Mouse (Mus musculus): ENCODE measurements around the gene Tbl1xr1. TPM values are rescaled to one million over a fixed set of nuclear protein-coding genes. Genes with fewer than 3 reads are reported as not detected.

Gene Tbl1xr1
- total RNA-seq, 4 experiments from 2014 or later = 130 to 150 (median 140) TPM

DNA sequence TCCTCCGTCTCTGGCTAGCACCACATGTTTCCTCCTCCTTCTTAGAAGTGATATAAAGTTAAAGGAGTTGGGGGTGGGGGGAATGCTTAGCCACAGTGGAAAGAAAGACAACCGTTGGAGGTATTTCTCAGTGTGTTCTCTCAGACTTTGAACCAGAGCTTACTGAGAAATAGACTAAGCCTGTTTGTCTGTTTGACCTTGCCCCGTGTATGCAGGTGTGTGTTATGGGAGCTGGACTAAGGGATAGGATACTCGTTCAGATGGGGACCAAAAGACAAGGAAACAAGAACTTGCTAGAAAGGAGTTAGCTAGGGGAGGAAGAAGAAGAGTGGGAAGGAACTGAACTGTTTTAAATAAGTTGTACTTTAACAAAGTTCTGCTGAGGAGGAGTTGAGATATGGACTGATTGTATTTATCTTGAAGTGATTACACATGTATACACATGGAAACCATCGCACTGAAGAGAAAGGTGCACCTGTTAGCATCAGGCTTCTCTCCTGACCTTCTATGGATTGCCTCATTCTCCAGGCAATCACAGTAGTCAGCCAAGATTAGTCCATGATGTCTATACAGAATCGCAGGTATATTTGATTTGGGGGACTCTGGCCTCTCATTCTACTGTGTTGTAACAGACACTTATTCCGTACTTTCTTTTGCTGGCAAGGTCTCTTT is 117.9 kb downstream of the Tbl1xr1 start:
- no peak for DNase-seq (ENCODE audit: low spot score in 2 of 2)

DNA sequence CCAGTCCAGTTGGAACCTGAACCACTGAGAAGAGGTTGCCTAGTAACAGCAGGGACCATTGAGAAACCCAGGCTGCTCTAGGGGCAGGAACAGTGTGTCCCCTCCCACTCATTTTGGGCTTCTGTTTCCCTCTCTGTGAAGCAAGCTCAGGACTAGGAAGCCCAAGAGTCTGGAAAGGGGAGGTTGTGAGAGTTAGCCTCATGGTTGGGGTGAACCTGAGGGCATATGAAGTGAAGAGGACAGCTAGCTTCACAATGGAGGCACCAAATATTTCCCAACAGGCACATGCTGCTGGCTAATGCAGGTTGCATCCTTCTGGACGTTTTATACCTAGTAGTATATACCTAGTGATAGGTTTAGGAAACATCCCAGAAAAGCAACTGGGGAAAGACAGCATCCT is 122.3 kb downstream of the Tbl1xr1 start:
- DNase-seq (ENCODE audit: low spot score in 2 of 2) = no peak

DNA sequence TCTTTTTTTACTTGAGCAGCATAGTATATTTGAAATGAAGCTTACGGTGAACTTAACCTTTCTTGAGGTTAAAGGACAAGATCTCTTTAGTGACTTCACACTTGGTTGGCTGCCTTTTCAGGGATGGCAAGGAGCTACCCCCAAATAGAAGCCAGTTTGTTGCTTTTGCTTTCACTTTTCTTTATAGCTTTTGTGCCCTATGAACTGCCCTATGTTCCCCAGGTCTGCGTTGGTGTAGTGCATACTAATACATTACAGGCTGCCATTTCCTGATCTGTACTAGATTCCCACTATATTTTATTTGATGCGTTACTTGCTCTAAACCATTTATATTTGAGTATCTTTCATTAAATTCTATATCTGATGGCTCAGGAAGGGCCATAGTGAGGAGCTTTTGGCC is 127.7 kb downstream of the Tbl1xr1 start:
- DNase-seq (ENCODE audit: low spot score in 2 of 2) = no peak

DNA sequence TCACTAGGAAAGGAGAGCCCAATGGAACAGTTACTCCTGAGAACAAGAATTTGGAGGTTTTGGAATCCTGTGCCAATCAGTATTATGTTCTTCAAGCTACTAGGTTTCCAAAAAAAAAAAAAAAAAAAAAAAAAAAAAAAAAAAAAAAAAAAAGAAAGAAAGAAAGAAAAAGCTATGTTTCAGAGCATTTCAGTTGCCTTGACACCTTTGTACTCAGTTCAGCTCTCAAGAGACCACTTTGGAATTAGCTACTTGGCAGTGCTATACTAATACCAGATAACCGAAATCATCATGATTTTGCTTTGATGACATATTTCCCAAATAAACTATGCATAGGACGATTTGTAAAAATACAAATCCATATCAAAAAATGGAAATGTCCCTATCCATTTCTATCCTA is 145.1 kb downstream of the Tbl1xr1 start:
- no peak for DNase-seq (ENCODE audit: low spot score in 2 of 2)

DNA sequence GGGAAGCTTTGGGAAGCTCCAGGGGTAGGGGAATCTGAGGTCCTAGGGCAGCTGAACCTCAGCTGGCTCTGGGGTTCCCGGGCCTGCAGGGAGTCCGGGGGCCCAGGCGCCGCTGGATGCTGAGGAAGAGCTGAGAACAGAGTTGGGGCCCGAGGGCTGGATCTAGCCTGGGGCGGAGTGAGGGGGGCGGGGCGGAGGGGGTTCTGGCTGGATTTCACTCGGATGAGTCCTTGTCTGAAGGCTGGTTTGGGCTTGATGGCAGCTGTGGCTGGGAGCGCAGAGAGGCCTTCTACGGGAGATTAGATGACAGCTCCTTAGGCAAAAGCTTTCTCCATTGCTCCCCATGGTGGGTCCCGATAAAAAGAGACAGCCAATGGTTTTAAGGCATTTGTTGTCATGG is 145.9 kb downstream of the Tbl1xr1 start:
- no peak for DNase-seq (ENCODE audit: low spot score in 2 of 2)

DNA sequence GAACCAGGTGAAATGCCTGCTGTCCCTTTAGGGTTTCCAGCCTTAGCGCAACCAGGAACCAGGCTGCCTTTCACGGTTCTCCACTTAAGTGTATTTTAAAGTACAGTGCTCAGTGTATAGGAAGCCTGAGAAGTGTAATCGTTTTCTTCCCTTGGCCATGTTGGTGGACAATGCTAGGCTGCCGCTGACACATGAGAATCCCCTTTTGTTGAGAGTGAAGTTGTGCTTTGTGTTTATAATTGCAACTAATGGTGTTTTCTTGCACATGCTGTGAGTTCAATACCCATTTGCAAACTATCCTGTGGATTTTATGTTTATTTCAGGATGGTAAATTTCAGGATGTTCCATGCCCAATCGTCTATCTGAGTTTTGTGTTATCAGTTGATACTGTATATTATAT is 146.6 kb downstream of the Tbl1xr1 start:
- DNase-seq (ENCODE audit: low spot score in 2 of 2) = no peak

DNA sequence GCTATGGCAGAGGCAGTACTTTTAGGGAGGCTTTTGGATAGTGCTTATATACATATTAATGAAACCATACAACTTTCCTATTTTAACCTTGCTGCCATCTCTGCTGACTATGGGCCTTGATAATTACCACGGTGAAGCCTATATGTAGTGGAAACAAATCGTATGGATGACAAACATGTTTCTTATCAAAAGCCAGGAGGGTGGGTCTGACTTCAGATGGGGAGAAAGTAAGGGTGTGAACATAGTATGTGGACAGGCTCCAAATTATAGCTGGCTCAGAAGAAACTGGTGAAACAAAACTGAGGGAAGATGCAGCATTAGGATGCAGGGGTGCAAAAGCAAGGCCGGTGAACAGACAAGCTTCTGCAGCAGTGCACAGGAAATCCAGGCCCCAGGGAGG is 151.6 kb downstream of the Tbl1xr1 start:
- DNase-seq (ENCODE audit: low spot score in 2 of 2) = no peak

DNA sequence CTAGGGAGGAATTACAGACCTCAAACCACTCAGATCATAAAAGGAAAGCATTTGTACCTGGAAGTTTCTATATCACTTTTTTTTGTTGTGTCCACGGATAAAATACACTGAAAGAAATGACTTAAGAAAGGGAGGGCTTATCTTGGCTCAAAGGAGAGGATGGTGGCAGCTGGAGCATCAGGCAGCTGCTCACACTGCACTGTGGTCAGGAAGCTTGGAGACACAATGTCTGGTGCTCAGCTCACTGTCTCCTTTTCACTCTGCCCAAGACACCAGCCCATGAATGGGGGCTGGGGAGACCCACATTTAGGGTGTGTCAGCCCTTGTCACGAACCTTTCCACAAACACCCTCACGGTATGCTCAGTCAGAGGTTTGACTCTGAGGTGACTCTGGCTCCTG is 154.2 kb downstream of the Tbl1xr1 start:
- DNase-seq (ENCODE audit: low spot score in 2 of 2) = no peak

DNA sequence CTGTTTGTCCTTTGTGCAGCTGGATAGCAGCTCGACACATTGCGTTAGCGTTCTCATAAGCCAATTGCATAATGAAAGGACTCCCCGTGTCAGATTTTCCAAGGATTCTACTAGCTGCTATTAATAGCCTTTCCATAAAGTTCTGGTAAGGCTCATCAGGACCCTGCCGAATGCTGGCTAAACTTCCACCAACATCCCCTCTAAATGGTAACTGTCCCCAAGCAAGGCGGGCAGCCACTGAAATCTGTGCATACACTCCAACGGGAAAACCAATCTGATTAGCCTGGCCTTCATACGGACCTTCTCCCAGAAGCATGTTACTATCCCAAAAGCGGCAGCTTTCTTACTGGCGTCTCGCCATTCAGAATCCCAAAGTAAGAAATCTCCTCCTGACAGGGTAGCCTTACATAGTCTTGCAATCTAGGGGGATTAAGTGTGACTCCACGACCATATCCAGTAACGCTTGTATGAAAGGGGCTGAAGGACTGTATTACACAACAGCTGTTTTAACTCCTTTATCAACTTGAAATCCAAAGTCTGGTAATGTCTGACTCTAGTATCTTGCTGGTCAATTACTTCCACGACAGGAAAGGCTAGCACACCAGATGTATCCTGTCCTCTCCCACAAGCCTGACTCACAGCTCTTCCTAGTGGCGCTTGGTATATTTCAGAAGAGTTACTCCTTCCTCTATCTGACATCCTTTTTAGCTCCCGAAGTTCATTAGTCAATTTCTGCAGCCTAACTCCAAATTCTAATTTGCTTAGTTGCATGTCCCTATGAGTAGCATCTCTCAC is 161.9 kb downstream of the Tbl1xr1 start:
- no peak for DNase-seq (ENCODE audit: low spot score in 2 of 2)

All from layer of hippocampus, adult 8-10 months (tissue).